Mouse (Mus musculus): ENCODE results near the gene Surf4. TPM values are rescaled to one million over a fixed set of nuclear protein-coding genes. Genes with fewer than 3 reads are reported as not detected.
"Not testable (repeated sequence)": the region's sequence is repeated elsewhere in the genome, so short reads cannot be mapped to it uniquely, and the experiment has no call there.

Gene Surf4
- total RNA-seq, 1 experiment from 2014 or later = 51.5 TPM

GRCm38 (mm10) chr2:26906431-26906830 lies 27.3 kb downstream of the Surf4 start:
- ATAC-seq (replicated peaks; ENCODE audit: low read depth, poor library complexity, severe bottlenecking) = no peak

GRCm38 (mm10) chr2:26905936-26906335 lies 27.8 kb downstream of the Surf4 start:
- no peak for ATAC-seq (replicated peaks; ENCODE audit: low read depth, poor library complexity, severe bottlenecking)

GRCm38 (mm10) chr2:26903311-26903710 lies 30.4 kb downstream of the Surf4 start:
- ATAC-seq (replicated peaks; ENCODE audit: low read depth, poor library complexity, severe bottlenecking) = no peak

- peak; percentile 93 for ATAC-seq (replicated peaks; ENCODE audit: low read depth, poor library complexity, severe bottlenecking)
These were observed 31.1 kb downstream of the Surf4 start, which contains the start of gene Surf6 for GRCm38 (mm10) chr2:26902467-26903220. Gene Surf6, minus strand, starts transcription at chr2:26902879.

- no peak for ATAC-seq (replicated peaks; ENCODE audit: low read depth, poor library complexity, severe bottlenecking)
These were observed 31.8 kb downstream of the Surf4 start for GRCm38 (mm10) chr2:26901834-26902400.

GRCm38 (mm10) chr2:26900731-26901130 lies 33.0 kb downstream of the Surf4 start:
- no peak for ATAC-seq (replicated peaks; ENCODE audit: low read depth, poor library complexity, severe bottlenecking)

- ATAC-seq (replicated peaks; ENCODE audit: low read depth, poor library complexity, severe bottlenecking) = no peak
These were observed 37.8 kb downstream of the Surf4 start for GRCm38 (mm10) chr2:26895898-26896297.

- ATAC-seq (replicated peaks; ENCODE audit: low read depth, poor library complexity, severe bottlenecking) = not testable (repeated sequence)
These were observed 47.6 kb downstream of the Surf4 start for GRCm38 (mm10) chr2:26886170-26886569.

- ATAC-seq (replicated peaks; ENCODE audit: low read depth, poor library complexity, severe bottlenecking) = not testable (repeated sequence)
These were observed 48.2 kb downstream of the Surf4 start for GRCm38 (mm10) chr2:26885541-26885940.

- no peak for ATAC-seq (replicated peaks; ENCODE audit: low read depth, poor library complexity, severe bottlenecking)
These were observed 55.2 kb downstream of the Surf4 start for GRCm38 (mm10) chr2:26878571-26878970.

GRCm38 (mm10) chr2:26870666-26871065 lies 63.1 kb downstream of the Surf4 start:
- no peak for ATAC-seq (replicated peaks; ENCODE audit: low read depth, poor library complexity, severe bottlenecking)

Other genes with a start within 250 kb of the Surf4 start
- gene Abo, start 68.9 kb downstream of the Surf4 start, total RNA-seq (2017) = not detected in 2 replicates
- 55.1 and 68.0 TPM in 2 replicates for gene Surf6, start 31.0 kb downstream of the Surf4 start, total RNA-seq (2017)
- 17.0 and 22.5 TPM in 2 replicates for gene Med22, start 23.3 kb downstream of the Surf4 start, total RNA-seq (2017)
- 2,462 and 2,597 TPM in 2 replicates for gene Rpl7a, start 23.2 kb downstream of the Surf4 start, total RNA-seq (2017)
- gene Surf2, start 17.6 kb downstream of the Surf4 start, total RNA-seq (2017) = 85.6 and 92.0 TPM in 2 replicates
- gene Surf1, start 17.4 kb downstream of the Surf4 start, total RNA-seq (2017) = 37.1 and 43.2 TPM in 2 replicates
- gene Stkld1, start 119 bp upstream of the Surf4 start, total RNA-seq (2017) = 0.23 TPM in 1 of 2 replicates, not detected in the other
- gene Rexo4, start 30.5 kb upstream of the Surf4 start, total RNA-seq (2017) = 94.5 and 117 TPM in 2 replicates
- not detected in 2 replicates for gene Adamts13, start 39.5 kb upstream of the Surf4 start, total RNA-seq (2017)
- gene Cacfd1, start 76.0 kb upstream of the Surf4 start, total RNA-seq (2017) = 5.9 and 8.3 TPM in 2 replicates
- gene Slc2a6, start 94.1 kb upstream of the Surf4 start, total RNA-seq (2017) = 2.5 and 5.7 TPM in 2 replicates
- gene Mymk, start 138.3 kb upstream of the Surf4 start, total RNA-seq (2017) = not detected in 2 replicates
- gene Adamtsl2, start 145.5 kb upstream of the Surf4 start, total RNA-seq (2017) = not detected in 2 replicates
- gene Fam163b, start 208.6 kb upstream of the Surf4 start, total RNA-seq (2017) = not detected in 2 replicates
- not detected in 2 replicates for gene Dbh, start 231.3 kb upstream of the Surf4 start, total RNA-seq (2017)

All from common myeloid progenitor, adult 5-6 weeks (primary cell).